ENCODE assay signal across 21 mouse cellular contexts in the genomic region with DNA sequence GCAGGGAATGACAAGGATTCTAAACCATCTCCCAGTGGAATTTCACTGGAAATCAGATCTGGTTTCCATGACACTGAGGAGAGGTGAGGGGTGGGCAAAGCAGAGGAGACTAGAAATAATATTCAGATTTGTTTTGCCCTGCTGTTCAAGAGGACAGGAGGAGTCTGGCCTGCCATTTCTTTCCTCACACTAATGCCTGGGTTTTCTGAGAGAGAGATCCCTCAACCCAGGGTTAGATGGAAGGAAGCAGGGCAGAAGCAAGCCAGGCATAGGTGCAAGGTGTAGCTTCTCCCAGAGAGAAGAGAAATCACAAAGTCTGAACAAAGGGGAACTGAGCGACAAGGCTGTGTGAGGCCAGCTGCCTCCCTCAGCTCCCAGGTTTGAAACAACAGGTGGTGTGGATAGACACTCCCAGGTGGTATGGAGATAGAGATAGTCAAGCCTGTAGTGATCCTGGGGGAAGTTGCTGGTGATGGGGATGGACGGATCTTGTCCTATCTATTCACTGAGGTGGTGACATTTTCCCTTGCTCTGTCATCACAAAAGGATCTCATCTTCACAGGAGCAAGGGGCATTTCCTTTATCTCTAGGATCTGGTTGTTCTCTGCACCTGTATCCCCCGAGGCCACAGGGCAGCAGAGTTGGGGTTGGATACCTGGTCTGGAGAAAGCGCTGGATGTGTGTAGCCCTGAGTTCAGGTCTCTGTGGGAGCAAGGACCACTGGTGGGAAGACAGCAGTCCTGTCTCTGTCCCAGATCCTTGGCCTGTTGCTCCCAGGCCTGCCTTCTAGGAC. TPM values are rescaled to one million over a fixed set of nuclear protein-coding genes. Genes with fewer than 3 reads are reported as not detected.
"Had no signal": no experiment of that assay in that cellular context is flagged by ENCODE, and none has a peak within 500 bp of the region (broad histone marks: within the 10 kb centered on the region; RNA-seq: fewer than 3 reads in every experiment).

No protein-coding gene starts in this region.

- H3K9ac ChIP-seq: limb, embryonic 12.5 days; limb, embryonic 15.5 days; liver, embryonic 14.5 days; liver, postnatal 0 days; lung, embryonic 14.5 days; midbrain, embryonic 13.5 days; neural tube, embryonic 13.5 days had no signal

- H3K4me3 ChIP-seq: limb, embryonic 12.5 days; limb, embryonic 15.5 days; midbrain, embryonic 13.5 days; myocyte; neural tube, embryonic 13.5 days had no signal

- H3K27me3 ChIP-seq: limb, embryonic 12.5 days; limb, embryonic 15.5 days; midbrain, embryonic 13.5 days; neural tube, embryonic 13.5 days had no signal

- ATAC-seq: intestine, embryonic 16.5 days; liver, postnatal 0 days; lung, postnatal 0 days; midbrain, embryonic 13.5 days had no signal

- H3K9me3 ChIP-seq: limb, embryonic 12.5 days; limb, embryonic 15.5 days; midbrain, embryonic 13.5 days had no signal

- H3K36me3 ChIP-seq: limb, embryonic 12.5 days; limb, embryonic 15.5 days; midbrain, embryonic 13.5 days; neural tube, embryonic 13.5 days had no signal

- H3K27ac ChIP-seq: kidney, postnatal 0 days; limb, embryonic 12.5 days; limb, embryonic 15.5 days; liver, embryonic 14.5 days; macrophage; midbrain, embryonic 13.5 days; neural tube, embryonic 13.5 days; stomach, postnatal 0 days had no signal

- H3K4me2 ChIP-seq: limb, embryonic 12.5 days; limb, embryonic 15.5 days; liver, embryonic 11.5 days; lung, embryonic 14.5 days; midbrain, embryonic 13.5 days; neural tube, embryonic 13.5 days had no signal

- H3K4me1 ChIP-seq: limb, embryonic 12.5 days; limb, embryonic 15.5 days; midbrain, embryonic 13.5 days; neural tube, embryonic 13.5 days had no signal

- DNase-seq: kidney, adult 2 months; kidney, postnatal 36 days; left cerebral cortex, postnatal 4 days; liver, postnatal 0 days; lung, embryonic 14.5 days; retina, postnatal 1 day; right cerebral cortex, postnatal 25 days had no signal

RNA-seq across cellular contexts. Expression of gene Fam240a, which starts 8.6 kb away (rescaled TPM):
- polyA plus RNA-seq: intestine, embryonic 16.5 days; kidney, adult 2 months; kidney, embryonic 14.5 days; kidney, postnatal 0 days; limb, embryonic 12.5 days; limb, embryonic 15.5 days; liver, embryonic 11.5 days; liver, embryonic 14.5 days; liver, postnatal 0 days; lung, embryonic 14.5 days; lung, postnatal 0 days; macrophage; midbrain, embryonic 13.5 days; myocyte; neural tube, embryonic 13.5 days; stomach, embryonic 14.5 days; stomach, postnatal 0 days had no signal

RNA-seq across cellular contexts. Expression of gene Tdgf1, which starts 37.9 kb away (rescaled TPM):
- polyA plus RNA-seq: intestine, embryonic 16.5 days; kidney, adult 2 months; kidney, embryonic 14.5 days; kidney, postnatal 0 days; limb, embryonic 12.5 days; liver, embryonic 11.5 days; liver, embryonic 14.5 days; liver, postnatal 0 days; lung, embryonic 14.5 days; macrophage; midbrain, embryonic 13.5 days; myocyte; stomach, embryonic 14.5 days; stomach, postnatal 0 days had no signal

RNA-seq across cellular contexts. Expression of gene Lrrc2, which starts 43.3 kb away (rescaled TPM):
- polyA plus RNA-seq: lung, embryonic 14.5 days; macrophage; stomach, embryonic 14.5 days had no signal
